Mouse (Mus musculus) macrophage (primary cell): Measurements from ENCODE around the gene Olfr666. TPM values are rescaled to one million over a fixed set of nuclear protein-coding genes. Genes with fewer than 3 reads are reported as not detected.
"Not testable (repeated sequence)": the region's sequence is repeated elsewhere in the genome, so short reads cannot be mapped to it uniquely, and the experiment has no call there.

Experiments used
- H3K27ac ChIP-seq: fragments of 350-480 bp; formaldehyde crosslinking; 2 replicates; pipeline ENCODE4 v1.9.0; 2021
- H3K36me3 ChIP-seq: fragments of 350-480 bp; formaldehyde crosslinking; 2 replicates; pipeline ENCODE4 v1.9.0; 2021; ENCODE audit errors: inconsistent target
- H3K4me3 ChIP-seq: fragments of 350-480 bp; formaldehyde crosslinking; 2 replicates; pipeline ENCODE4 v1.9.0; 2021; ENCODE audit errors: inconsistent target
- H3K79me2 ChIP-seq: fragments of 350-480 bp; formaldehyde crosslinking; 2 replicates; pipeline ENCODE4 v1.9.0; 2021; ENCODE audit errors: inconsistent target
- WGBS: methylation state at CpG from one replicate; pipeline ENCODE4 v1.1.7; 2026; ENCODE audit warnings: inconsistent platforms; ENCODE audit not compliant: missing documents; 5-methylcytosine and 5-hydroxymethylcytosine counted together
- polyA plus RNA-seq: library from polyadenylated mRNA; stranded (reverse); fragments of 250-400 nt; gene quantifications from 3 replicates; pipeline ENCODE4 v1.2.4, GENCODE M21; 2018; ENCODE audit warnings: inconsistent platforms
- total RNA-seq, 78 experiments: library from RNA; depleted of rRNA; stranded (reverse); fragments of 250-400 nt; gene quantifications; 1 replicate in 9 of 78; 2 replicates in 24 of 78; 3 replicates in 43 of 78; 4 replicates in 2 of 78; pipeline ENCODE4 v1.2.4; 2018; ENCODE audit warnings: inconsistent platforms in 56 of 78

Gene Olfr666
- total RNA-seq (2018; cell fraction: chromatin; rRNA removed) = not detected
- not detected for total RNA-seq (2018; cell fraction: cytosol; rRNA removed)
- not detected for total RNA-seq (2018; cell fraction: nucleus; rRNA removed)
- not detected in 3 replicates for polyA plus RNA-seq

GRCm38 (mm10) chr7:104895852-104896251 lies at the start of gene Olfr666:
TSS of gene Olfr666 (minus strand) at chr7:104895952.
- WGBS = 86% methylated on average over 2 of the region's 2 CpGs
- no peaks in the 10 kb centered on the region for H3K36me3 ChIP-seq
- no peak within 1 kb of the TSS for H3K27ac ChIP-seq
- H3K4me3 ChIP-seq = no peak within 1 kb of the TSS
- no peaks in the 10 kb centered on the region for H3K79me2 ChIP-seq

DNA sequence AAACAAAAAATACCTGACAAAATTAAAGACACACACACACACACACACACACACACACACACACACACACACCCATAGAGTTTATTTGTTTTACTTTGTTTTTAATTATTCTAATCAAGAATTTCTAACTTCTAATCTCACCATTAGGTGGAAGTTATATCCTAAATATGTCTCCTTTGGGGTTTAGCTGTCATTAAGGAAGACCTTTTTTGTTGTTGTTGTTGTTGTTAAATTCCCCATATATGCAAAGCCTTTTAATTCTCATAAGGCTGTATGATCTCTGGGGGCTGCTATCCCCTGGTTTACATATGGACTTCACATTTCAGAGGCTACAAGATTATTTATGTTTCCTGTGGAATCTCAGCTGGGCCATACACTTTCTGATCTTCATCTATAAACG lies 38.2 kb upstream of the Olfr666 start, which contains the start of gene Olfr669:
TSS of gene Olfr669 (plus strand) at position 301 of the 400 bp plus-strand sequence.
- H3K36me3 ChIP-seq = no peaks in the 10 kb centered on the region
- WGBS = 70% methylated on average over 1 of the region's 1 CpGs
- H3K4me3 ChIP-seq = no peak within 1 kb of the TSS
- H3K79me2 ChIP-seq = no peaks in the 10 kb centered on the region
- no peak within 1 kb of the TSS for H3K27ac ChIP-seq

GRCm38 (mm10) chr7:104927957-104928356 lies 32.2 kb upstream of the Olfr666 start, which contains the start of gene Olfr668:
TSS of gene Olfr668 (minus strand) at chr7:104928057.
- H3K27ac ChIP-seq = no peak within 1 kb of the TSS
- no peak within 1 kb of the TSS for H3K4me3 ChIP-seq
- H3K36me3 ChIP-seq = no peaks in the 10 kb centered on the region
- H3K79me2 ChIP-seq = no peaks in the 10 kb centered on the region
- 50% methylated on average over 1 of the region's 1 CpGs for WGBS

DNA sequence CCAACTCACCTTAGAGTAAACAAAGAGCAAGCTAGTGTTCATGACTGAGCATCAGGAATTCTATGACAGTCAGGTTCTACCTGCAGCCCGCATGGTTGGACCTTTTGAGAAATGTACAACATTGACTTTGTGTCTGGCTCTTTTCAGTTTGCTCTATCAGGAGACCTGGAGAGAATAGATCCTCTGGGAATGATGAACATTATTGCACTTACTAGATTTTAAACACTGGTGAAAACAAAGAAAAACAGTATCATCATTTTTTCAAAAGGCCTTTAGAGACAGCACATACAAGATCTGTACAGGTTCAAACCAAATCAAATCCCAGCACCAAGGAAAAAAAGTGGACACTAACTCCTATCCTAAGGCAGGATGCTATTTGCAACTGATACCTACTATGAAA lies 25.6 kb upstream of the Olfr666 start, which contains the start of gene Olfr667:
TSS of gene Olfr667 (minus strand) at position 101 of the 400 bp plus-strand sequence.
- Histone ChIP-seq H3K79me2 (no peaks in the 10 kb centered on the region), H3K27ac (no peak within 1 kb of the TSS), H3K4me3 (no peak within 1 kb of the TSS), H3K36me3 (no peaks in the 10 kb centered on the region)
- WGBS = 92% methylated on average over 1 of the region's 1 CpGs

DNA sequence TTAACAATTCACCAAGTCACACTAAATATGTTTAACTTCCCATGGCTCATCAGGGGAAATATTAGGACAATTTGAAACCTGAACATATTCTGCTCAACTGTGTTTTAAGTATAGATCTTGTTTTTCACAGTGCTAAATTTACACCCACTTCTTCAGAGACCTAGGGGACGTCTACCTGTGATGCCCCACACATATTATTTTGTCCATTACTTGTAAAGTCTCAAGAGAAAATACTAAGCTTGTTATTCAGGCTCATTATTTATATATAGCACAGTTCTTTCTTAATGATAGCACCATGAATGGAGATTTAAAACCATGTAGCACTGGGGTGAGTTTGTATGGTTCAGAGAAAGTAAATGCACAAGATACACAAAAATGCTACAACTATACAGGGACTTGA lies 18.0 kb downstream of the Olfr666 start, which contains the start of gene Olfr665:
TSS of gene Olfr665 (plus strand) at position 301 of the 400 bp plus-strand sequence.
- WGBS = 25% methylated on average over 1 of the region's 1 CpGs
- Histone ChIP-seq H3K36me3 (no peaks in the 10 kb centered on the region), H3K4me3 (no peak within 1 kb of the TSS), H3K27ac (no peak within 1 kb of the TSS), H3K79me2 (no peaks in the 10 kb centered on the region)

- Histone ChIP-seq H3K4me3 (no peak overlapping the region), H3K36me3 (no peaks in the 10 kb centered on the region), H3K27ac (no peak overlapping the region), H3K79me2 (no peaks in the 10 kb centered on the region)
- WGBS = 87% methylated on average over 3 of the region's 3 CpGs
These were observed 34.4 kb downstream of the Olfr666 start for GRCm38 (mm10) chr7:104861381-104861780.

- no peaks in the 10 kb centered on the region for H3K36me3 ChIP-seq
- H3K79me2 ChIP-seq = no peaks in the 10 kb centered on the region
- no peak overlapping the region for H3K27ac ChIP-seq
- 45% methylated on average over 1 of the region's 1 CpGs for WGBS
- H3K4me3 ChIP-seq = no peak overlapping the region
These were observed 38.1 kb downstream of the Olfr666 start for GRCm38 (mm10) chr7:104857683-104858082.

GRCm38 (mm10) chr7:104856709-104857108 lies 39.0 kb downstream of the Olfr666 start, which contains the start of gene Usp17la:
TSS of gene Usp17la (plus strand) at chr7:104857009.
- not testable (repeated sequence) for H3K27ac ChIP-seq
- 82% methylated on average over 2 of the region's 2 CpGs for WGBS

GRCm38 (mm10) chr7:104855248-104855750 lies 40.5 kb downstream of the Olfr666 start:
- WGBS = 73% methylated on average over 3 of the region's 3 CpGs
- H3K79me2 ChIP-seq = no peaks in the 10 kb centered on the region
- H3K27ac ChIP-seq = no peak overlapping the region
- H3K4me3 ChIP-seq = no peak overlapping the region
- no peaks in the 10 kb centered on the region for H3K36me3 ChIP-seq

More at GRCm38 (mm10) chr7:104856709-104857108, 39.0 kb downstream of the Olfr666 start, which contains the start of gene Usp17la:
- H3K4me3 ChIP-seq, H3K36me3 ChIP-seq, H3K79me2 ChIP-seq: not testable (repeated sequence)

GRCm38 (mm10) chr7:104851546-104851945 lies 44.2 kb downstream of the Olfr666 start:
- 85% methylated on average over 2 of the region's 2 CpGs for WGBS
- not testable (repeated sequence) for H3K4me3 ChIP-seq, H3K79me2 ChIP-seq, H3K27ac ChIP-seq, H3K36me3 ChIP-seq

GRCm38 (mm10) chr7:104843731-104844287 lies 51.9 kb downstream of the Olfr666 start:
- no peak overlapping the region for H3K27ac ChIP-seq
- no peaks in the 10 kb centered on the region for H3K36me3 ChIP-seq
- 92% methylated on average over 1 of the region's 1 CpGs for WGBS
- no peak overlapping the region for H3K4me3 ChIP-seq
- no peaks in the 10 kb centered on the region for H3K79me2 ChIP-seq

GRCm38 (mm10) chr7:104842503-104842902 lies 53.2 kb downstream of the Olfr666 start, which contains the start of gene Usp17lb:
TSS of gene Usp17lb (minus strand) at chr7:104842603.
- no peak within 1 kb of the TSS for H3K27ac ChIP-seq
- H3K79me2 ChIP-seq = no peaks in the 10 kb centered on the region
- no peak within 1 kb of the TSS for H3K4me3 ChIP-seq
- H3K36me3 ChIP-seq = no peaks in the 10 kb centered on the region
- 78% methylated on average over 1 of the region's 1 CpGs for WGBS
